Mouse (Mus musculus): ENCODE measurements at regions not wholly inside any gene's neighbourhood (a gene's known extent, or its start where the extent isn't known, plus 50 kb on each side); places are given as distances from the start of the nearest gene placed in this dataset.
A peak's percentile ranks its signal among the peaks of the same experiment; 100 is the strongest.

GRCm38 (mm10) chr12:109272101-109272500 is 180.5 kb upstream of the Dlk1 start:
- no peak for DNase-seq (ENCODE audit: low spot score in 2 of 2)

- DNase-seq (ENCODE audit: low spot score in 2 of 2), result no peak
Measured at GRCm38 (mm10) chr12:109314850-109315249, 137.8 kb upstream of the Dlk1 start.

GRCm38 (mm10) chr12:109325986-109326385 is 126.6 kb upstream of the Dlk1 start:
- DNase-seq (ENCODE audit: low spot score in 2 of 2), result no peak

- no peak for DNase-seq (ENCODE audit: low spot score in 2 of 2)
Measured at GRCm38 (mm10) chr12:109371327-109371726, 81.3 kb upstream of the Dlk1 start.

- no peak for DNase-seq (ENCODE audit: low spot score in 2 of 2)
Measured at GRCm38 (mm10) chr12:109385794-109386193, 66.8 kb upstream of the Dlk1 start.

- DNase-seq (ENCODE audit: low spot score in 2 of 2), result peak in 1 of 2 experiments; percentile 23
Measured at GRCm38 (mm10) chr12:109388791-109389190, 63.8 kb upstream of the Dlk1 start.

- DNase-seq (ENCODE audit: low spot score in 2 of 2), result no peak
Measured at GRCm38 (mm10) chr12:109390388-109390920, 62.2 kb upstream of the Dlk1 start.

GRCm38 (mm10) chr12:109390978-109391377 is 61.6 kb upstream of the Dlk1 start:
- DNase-seq (ENCODE audit: low spot score in 2 of 2), result no peak

GRCm38 (mm10) chr12:109393326-109393725 is 59.3 kb upstream of the Dlk1 start:
- DNase-seq (ENCODE audit: low spot score in 2 of 2), result no peak

- peak; percentile 75 to 89 for DNase-seq (ENCODE audit: low spot score in 2 of 2)
Measured at GRCm38 (mm10) chr12:109393795-109394194, 58.8 kb upstream of the Dlk1 start.

- no peak for DNase-seq (ENCODE audit: low spot score in 2 of 2)
Measured at GRCm38 (mm10) chr12:109394396-109394795, 58.2 kb upstream of the Dlk1 start.

- no peak for DNase-seq (ENCODE audit: low spot score in 2 of 2)
Measured at GRCm38 (mm10) chr12:109396614-109397013, 56.0 kb upstream of the Dlk1 start.

- DNase-seq (ENCODE audit: low spot score in 2 of 2), result no peak
Measured at GRCm38 (mm10) chr12:109397175-109398058, 55.2 kb upstream of the Dlk1 start.

- DNase-seq (ENCODE audit: low spot score in 2 of 2), result no peak
Measured at GRCm38 (mm10) chr12:109398473-109398872, 54.1 kb upstream of the Dlk1 start.

- DNase-seq (ENCODE audit: low spot score in 2 of 2), result peak in 1 of 2 experiments; percentile 37
Measured at GRCm38 (mm10) chr12:109398951-109399350, 53.7 kb upstream of the Dlk1 start.

- DNase-seq (ENCODE audit: low spot score in 2 of 2), result no peak
Measured at GRCm38 (mm10) chr12:109399591-109399990, 53.0 kb upstream of the Dlk1 start.

GRCm38 (mm10) chr12:109400041-109400440 is 52.6 kb upstream of the Dlk1 start:
- DNase-seq (ENCODE audit: low spot score in 2 of 2), result no peak

GRCm38 (mm10) chr12:109400936-109401586 is 51.6 kb upstream of the Dlk1 start:
- DNase-seq (ENCODE audit: low spot score in 2 of 2), result no peak

- DNase-seq (ENCODE audit: low spot score in 2 of 2), result no peak
Measured at GRCm38 (mm10) chr12:109401696-109402095, 50.9 kb upstream of the Dlk1 start.

GRCm38 (mm10) chr12:109402226-109402625 is 50.4 kb upstream of the Dlk1 start:
- peak in 1 of 2 experiments; percentile 73 for DNase-seq (ENCODE audit: low spot score in 2 of 2)

Measured in urinary bladder, postnatal 4 days (tissue).